Mouse (Mus musculus) cerebellum, postnatal 36 days (tissue): ENCODE results near the gene Ankrd33.
"Not testable (repeated sequence)": the region's sequence is repeated elsewhere in the genome, so short reads cannot be mapped to it uniquely, and the experiment has no call there.

Source experiments
- DNase-seq, 2 experiments: peaks; one replicate each; pipeline ENCODE4 v3.0.0; 2021 to 2022; ENCODE audit warnings: mixed read lengths in 2 of 2

Gene Ankrd33

DNA sequence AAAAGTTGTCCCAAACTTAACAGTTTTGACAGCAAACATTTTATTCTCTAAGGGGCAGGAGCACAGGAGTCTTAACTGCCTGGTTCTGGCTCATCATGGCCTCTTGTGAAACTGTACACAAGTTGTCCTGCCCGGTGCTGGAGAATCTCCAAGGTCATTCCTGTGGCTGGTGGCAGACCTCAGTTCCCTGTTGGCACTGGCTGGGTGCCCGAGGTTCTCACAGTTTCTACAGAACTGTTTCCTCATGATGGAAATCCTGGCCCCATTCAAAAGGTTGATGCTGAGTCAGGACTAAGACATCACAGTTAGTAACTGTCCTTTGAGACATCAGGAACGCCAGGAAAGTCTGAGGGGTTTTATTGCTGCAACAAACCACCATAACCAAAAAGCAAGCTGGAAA, 28.6 kb upstream of the Ankrd33 start:
- no peak for DNase-seq

DNA sequence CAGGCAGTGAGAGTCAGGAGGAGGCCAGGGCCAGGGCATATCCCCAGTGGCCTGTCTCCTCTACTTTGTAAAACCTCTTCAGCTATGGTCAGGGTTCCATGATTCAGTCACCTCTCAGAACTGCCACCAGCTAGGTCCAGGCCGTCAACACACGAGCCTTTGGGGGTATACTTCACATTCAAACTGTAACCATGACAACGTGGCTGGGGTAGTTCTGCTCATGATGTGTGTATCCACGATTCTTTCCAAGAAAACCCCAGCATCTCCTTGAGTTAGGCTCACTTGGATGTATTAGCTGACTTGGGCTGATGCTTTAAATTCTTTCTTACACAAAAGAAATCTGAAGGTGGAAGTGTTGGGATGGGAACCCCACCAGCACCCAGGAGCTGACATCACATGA, 27.3 kb upstream of the Ankrd33 start:
- no peak for DNase-seq

DNA sequence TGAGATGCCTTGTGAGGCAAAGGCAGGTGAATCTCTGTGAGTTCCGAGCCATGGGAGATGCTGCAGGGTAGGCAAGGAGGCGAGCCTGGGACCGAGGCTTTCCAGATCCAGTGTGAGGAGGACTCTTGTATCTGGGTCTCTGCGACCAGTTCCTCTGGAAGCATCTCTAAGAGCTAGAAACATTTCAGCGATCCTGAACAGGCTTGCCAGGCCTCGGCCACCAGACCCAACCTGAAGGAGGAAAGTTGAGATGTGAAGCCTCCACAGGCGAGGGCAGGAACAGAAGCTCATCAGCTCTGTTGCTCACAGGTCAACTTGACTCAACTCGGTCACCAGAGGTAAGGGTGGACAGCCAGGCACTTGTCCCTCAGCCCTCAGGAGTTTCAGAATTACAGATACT, 24.0 kb upstream of the Ankrd33 start:
- DNase-seq: no peak

DNA sequence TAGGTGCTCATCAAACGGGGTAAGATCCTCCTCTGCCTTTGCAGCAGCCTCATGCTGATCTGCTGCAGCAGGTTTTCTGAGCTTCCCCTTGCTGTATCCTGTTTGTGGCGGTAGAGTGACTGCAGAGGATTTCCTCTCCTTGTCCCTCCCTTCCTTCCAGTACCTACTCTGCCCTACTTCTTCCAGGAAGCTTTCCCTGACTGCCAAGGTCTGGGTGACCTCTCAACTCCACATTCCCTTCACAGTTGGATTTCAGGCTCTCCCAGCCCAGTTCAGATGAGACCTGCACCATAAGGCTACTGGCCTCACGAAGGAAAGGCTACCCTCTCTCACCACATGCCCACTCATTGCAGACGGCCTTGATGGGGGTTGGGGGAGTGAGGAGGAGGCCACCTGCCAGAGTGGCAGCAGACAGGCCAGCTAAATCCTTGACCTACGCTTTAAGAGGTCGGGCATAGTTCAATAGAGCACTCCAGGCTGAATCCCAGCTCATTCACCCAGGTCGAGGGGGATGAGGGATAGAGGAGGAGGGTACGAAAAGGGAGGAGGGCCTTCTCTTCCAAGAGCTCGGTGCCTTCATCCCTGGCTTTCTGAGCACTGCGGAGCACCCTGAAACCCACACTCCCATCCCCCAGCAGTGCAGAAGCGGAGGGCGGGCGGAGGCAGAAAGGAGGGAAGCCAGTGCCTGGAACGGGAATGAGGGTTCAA, 23.3 kb upstream of the Ankrd33 start:
- no peak for DNase-seq

DNA sequence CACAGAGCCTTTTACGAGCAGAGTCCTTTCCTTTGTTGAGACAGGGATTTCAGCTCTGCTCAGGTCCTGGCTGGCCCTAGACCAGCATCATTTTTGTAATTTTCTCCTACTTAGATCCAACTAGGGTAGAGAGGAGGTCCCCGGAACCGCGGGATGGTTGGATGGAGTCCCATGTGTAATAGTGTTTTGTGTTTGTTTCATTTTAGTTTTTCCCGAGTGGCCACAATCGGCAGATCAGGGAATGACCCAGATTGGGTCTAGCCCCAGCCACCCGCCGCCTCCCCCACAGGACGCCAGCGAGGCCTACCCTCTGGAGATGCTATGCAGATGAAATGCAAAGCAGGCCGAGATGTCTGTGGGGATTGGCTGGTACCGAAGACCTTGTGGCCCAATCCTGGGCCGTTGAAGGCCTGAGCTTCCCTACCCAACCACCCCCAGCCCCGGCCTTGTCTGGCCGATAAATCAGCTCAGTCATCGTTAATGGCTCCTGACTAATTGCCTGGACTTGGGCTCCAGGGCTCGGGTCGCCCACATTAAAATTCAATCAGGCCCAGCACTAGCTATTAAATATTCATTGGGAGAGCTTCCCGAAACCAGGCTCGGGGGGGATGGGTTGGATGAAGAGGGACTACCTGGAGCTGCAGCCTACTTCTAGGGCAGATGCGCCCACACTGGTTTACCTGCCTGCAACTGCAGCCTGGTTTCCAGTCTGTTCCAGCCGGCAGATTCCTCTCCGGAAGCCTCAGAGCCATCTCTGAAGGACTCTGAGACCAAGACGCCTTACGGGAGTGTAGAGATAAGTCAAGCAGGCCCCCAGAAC, 22.5 kb upstream of the Ankrd33 start:
- peak in 1 of 2 experiments; percentile 24 for DNase-seq

DNA sequence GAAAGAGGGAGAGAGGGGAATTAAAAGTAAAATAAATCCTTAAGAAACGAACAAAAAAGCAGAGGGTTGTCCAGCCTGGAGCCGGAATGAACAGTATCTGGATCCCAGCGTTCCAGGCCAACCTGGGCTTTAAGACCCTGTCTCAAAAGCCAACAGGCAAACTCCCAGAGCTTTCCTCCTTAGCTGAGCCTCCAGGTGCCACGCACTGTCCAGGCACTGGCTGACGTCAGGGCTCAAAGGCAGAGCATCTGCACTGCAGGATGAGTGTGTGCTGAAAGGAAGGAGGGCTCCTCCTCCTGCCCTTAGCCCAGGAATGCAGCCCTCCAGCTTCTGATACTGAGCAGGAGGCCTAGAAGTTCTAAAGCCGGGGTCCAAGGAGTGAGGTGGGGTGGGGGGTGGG, 21.6 kb upstream of the Ankrd33 start:
- DNase-seq: no peak

DNA sequence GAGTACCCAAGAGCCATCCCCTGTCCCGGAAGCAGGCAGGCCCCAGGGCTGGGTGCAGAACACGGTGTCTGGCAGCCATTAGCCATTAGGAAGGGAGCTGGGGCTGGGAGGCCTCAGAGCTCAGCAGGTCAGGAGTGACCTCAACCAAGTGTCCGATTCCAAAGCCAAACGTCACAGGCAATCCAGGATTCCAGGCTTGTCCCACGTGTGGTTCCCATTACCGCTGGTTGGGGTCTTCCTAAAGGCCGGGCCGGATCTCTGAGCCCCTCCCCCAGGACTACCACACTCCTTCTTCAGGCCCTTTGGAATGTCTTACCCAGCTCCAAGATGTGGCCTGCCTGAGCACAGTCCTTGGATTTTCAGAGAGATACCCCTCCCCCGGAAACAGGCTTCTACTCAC, 20.6 kb upstream of the Ankrd33 start:
- DNase-seq: no peak

DNA sequence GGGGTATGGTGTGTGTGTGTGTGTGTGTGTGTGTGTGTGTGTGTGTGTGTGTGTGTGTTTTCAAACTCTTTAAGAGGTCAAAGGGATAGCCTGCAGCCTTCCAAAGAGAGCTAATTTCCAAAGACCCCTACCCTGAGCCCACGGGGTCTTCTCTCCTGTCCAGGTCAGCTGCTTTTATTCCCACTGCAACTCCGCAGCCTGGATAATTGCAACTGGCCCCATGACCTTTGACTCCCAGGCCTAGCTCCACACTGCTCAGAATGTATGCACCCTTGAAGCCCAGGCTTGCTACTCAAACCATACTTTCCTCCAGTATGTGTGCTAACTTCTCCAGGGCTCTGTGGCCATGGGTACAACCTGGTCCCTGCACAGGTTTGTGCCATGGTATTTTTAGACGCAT, 20.2 kb upstream of the Ankrd33 start:
- DNase-seq: no peak

DNA sequence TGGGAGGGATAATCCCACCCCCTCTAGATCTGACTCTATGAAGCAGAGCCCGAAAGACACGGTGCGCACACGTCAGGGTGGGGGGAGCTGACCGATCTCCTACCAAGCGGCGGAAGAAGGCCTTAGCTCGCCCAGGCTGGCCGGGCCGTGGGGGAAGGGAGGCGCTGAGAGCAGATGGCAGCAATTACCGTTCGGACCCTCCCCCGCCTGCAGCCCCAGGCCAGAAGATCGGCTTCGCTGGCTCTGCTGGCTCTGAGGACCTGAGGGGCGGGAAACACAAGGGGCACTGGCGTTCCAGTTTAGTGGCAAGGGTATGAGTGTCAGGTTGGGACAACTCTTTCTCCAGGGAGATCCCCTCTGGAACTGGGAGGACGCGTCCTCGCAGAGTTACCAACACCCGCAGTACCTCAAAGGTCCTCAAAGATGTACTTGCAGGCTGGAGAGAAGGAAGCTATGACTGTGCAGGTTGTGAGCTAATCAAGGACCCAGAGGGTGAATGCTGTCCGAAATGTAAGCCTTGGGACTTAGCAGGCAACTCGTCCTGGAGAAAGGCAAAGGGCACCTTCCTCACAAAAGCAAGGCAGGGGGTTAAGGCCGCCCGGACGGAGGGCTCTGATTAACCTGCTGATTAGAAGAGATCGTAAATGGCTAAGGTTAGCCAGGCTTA, 17.4 kb upstream of the Ankrd33 start:
- peak; percentile 18 to 29 for DNase-seq

DNA sequence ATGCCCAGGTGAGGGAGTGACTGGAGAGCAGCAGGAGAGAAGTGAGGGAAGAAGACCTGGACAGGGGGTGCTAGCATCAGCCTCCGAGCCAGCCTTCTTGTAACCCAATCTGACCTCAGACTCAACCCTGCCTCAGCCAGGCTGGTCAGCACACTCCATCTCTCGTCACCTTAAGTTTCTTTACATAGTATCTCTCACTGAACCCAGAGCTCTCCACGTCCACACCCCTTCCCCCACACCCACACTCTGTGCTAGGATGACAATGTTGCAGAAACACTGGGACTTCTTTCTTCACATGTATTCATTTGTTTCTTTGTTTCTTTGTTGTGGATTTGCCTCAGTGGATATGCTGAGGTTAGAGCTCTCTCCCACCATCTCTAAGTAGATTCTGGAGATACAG, 14.6 kb upstream of the Ankrd33 start:
- no peak for DNase-seq

DNA sequence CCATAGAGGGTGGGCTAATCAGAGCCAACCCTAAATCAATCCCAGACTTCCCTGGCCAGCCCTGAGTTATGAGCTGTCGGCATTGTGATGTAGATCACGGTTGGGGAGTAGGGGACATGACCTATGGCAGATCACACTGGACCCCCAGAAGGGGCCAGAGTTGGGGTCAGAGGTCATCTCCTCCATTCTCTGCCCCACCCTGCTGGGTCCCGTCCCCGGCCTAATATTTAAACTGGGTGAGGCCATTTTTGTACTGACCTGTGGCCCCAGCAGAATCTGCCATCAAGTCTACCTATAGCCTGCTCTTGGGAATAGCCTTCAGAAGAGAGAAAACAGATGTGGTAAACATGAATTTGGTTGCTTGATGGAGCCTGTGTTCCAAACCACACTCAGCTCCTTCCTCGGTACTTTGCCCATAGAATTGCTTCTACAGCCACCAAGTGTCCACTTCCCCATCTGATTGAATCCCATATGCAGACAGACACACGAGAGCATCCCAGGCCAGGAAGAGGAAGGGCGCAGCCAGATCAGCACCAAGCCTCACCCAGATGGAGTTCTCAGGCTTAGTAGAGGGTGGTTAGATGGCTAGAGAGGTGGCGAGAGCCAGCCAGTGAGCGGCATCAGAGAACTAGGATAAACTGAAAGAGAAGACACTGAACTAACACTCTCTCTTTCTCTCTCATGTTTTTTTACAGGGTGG, 11.8 kb upstream of the Ankrd33 start:
- no peak for DNase-seq

DNA sequence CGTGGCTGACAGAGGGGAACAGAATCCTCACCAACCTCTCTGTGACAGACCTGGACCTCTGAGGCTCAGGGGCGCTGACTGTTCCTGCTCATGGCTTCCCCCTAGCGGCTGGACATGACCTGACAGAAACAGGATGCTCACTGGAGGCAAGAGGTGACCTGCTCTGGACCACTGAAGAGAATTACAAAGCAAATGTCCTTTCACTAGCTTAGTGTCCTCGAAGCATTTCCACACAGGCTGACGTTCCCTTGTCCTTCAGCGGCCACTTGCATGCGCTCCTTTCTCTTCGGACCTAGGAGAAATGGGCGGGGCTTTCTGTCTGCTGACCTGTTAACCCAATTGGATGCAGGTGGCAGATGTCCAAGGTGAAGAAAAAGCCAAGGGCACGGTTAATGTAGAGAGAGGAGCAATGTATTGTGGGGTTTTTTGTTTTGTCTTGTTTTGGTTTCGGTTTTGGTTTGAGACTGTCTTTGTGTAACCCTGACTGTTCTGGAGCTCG, 10.0 kb upstream of the Ankrd33 start:
- peak; percentile 77 to 82 for DNase-seq

DNA sequence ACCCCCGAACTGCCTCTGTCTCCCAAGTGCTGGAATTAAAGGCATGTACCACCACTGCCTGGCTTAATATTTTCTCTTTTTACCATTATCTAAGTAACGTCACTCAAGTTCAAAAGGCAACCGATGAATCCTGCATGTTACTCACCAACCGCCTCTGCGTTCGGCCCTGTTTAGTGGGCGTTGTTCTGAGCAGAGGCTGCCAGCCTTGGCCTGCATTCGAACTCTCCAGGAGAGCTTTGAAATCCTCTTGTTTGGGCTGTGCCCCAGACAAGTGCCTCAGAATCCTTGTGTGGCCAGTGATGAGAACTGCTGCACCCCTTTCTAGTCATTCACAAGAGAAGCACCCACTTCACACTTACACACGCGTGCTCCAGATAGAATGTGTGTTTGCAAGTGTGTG, 9.5 kb upstream of the Ankrd33 start:
- DNase-seq: peak in 1 of 2 experiments; percentile 8

DNA sequence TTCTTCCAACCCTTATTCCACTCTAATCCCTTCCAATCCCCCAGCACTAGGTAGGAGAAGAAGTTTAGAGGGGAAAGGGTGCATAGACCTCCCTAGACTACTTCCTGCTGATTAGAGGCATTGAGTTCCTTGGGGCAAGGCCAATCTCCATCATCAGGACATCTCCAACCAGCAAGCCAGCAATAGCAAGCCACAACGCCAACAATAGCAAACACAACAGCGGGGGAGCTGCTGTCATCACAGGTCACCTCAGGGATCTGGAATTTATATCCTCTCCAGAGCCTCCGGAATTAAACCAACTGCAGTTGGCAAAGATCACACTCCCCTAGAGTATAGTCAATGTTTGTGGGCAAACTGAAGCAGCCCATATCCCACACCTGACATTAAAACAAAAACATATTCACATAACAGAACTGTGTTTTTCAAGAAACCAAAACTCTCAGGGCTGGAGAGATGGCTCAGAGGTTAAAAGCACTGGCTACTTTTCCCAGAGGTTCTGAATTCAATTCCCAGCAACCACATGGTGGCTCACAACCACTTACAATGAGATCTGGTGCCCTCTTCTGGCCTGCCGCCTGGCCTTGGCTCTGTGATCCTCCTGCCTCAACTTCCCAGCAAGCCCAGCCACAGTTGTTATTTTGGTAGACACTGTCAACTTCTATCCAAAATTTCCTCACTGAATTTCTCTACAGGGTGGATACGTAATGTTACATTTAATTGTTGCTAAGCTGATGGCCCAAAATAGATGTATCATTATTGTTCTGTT, 7.5 kb upstream of the Ankrd33 start:
- DNase-seq: peak in 1 of 2 experiments; percentile 25

DNA sequence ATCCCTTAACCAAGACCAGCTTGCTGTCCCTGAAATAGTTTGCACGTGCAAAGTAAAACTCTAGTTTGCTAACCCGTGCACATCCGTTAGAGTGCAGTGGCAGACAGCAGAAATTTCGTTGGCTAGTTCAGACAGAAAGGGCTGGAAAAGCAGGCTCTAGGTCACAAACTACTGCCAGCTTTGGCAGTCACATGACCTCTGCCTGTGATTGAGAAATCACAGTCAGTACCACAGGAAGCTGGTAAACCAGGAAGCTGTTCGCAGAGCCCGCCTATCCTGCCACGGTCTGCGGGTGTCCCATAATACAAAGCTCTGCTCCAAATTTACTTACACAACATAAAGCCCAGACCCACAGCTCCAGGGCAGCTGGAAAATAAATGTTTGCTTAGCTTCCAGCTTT, 2.4 kb upstream of the Ankrd33 start:
- no peak for DNase-seq

DNA sequence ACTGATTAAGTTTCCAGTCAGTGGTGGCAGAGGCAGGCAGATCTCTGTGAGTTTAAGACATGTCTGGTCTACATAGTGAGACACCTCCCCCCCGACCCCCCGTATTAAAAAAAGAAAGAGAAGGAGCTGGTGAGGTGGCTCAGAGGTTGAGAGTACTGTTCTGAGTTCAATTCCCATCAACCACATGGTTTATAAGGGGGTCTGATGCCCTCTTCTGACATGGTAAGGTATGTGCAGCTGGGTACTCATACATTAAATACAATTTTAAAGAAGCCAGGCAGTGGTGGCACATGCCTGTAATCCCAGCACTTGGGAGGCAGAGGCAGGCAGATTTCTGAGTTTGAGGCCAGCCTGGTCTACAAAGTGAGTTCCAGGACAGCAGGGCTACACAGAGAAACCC, 1.8 kb upstream of the Ankrd33 start:
- DNase-seq: not testable (repeated sequence)

DNA sequence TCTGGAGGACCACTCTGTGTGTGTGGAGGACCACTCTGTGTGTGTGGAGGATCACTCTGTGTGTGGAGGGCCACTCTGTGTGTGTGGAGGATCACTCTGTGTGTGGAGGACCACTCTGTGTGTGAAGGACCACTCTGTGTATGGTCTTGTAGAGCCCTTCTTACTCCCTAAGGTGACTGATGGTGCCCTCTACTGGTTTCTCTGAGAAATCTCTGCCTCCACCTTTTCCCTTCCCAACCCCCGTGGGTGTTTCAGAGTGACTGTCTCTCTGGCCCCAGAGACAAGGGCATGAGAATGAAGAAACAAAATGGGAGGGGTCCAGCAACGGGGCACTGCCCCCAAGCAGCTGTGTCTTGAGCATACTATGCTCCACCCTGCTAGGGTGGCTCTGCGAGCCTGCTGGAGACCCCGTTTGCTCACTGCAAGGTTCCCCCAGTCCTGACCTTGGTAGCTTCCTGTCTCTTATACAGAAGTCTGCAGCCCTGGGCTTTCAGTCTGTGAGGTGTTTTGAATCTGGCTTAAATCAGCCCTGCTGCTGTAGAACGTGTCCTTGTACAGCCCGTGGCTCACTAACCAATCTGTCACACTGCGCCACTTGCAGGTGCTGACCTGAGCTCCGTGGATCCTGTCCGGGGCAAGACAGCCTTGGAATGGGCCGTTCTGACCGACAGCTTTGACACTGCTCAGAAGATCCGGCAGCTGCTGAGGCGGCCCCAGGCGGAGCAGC, 3.0 kb downstream of the Ankrd33 start:
- DNase-seq: no peak

DNA sequence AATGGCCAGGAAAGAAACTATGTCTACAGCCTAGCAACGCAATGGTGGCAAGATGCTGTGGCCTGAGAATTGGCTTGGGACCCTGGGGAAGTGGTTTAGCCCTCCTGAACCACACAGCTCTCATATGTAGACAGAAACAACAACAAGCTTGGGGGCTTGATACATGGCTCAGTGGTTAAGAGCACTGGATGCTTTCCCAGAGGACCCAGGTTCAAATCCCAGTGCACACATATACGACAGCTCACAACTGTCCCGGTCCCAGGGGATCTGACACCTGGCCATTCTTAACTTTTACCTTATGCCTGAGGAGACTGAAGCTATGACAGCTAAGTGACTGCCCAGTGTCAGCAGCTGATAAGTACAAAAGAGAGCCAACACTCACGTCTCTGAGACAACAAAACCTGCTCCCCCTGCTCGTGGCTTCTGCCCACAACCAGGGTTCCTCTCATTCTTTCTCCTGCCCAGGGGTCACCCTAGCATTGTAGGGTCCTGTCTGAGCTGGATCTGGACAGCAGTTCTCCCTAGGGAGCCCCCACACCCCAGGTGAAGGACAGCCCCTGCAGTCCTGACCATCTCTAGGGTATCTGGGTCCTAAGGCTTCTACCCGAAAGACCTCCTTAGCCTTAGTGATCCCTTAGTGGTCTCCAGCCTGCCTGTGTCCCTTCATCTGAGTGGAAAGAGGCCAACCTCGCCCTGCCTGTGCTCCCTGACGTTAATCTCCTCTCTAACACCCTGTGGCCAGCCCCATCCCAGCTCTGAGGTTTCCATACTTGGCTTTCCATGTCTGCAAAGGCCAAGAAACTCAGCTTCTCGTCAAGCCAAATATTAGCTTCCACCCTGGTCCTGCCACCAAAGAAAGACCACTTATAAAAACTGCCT, 6.1 kb downstream of the Ankrd33 start:
- no peak for DNase-seq

DNA sequence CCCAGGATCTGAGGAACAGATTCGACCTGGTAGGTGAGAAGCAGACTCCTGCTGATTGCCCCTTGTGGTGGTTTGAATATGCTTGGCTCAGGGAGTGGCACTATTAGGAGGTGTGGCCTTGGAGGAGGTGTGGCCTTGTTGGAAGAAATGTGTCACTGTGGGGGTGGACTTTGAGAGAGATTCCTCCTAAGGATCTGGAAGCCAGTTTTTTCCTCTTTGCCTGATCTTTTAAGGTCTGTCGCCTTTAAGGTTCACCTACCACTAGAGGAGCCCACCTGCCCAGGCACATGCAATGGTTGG, 6.7 kb downstream of the Ankrd33 start:
- no peak for DNase-seq

DNA sequence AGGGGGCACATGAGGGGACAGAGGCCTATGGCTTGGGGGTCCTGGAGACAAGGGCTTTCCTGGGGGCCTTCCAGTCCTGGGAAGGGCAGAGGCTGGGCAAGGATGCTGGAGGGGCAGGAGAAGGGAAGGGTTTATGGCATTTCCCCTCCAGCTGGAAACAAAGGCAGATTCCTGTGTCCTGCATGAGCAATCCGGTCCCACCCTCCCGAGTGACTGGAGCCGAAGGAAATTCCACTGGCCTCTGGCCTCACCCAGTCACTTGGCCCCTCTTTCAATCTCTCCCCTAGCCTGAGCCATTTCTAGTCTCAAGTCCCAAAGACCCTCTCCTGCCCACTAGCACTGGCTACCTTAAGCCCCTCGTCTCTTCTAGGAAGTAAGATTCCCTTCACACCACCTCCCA, 7.6 kb downstream of the Ankrd33 start:
- no peak for DNase-seq

DNA sequence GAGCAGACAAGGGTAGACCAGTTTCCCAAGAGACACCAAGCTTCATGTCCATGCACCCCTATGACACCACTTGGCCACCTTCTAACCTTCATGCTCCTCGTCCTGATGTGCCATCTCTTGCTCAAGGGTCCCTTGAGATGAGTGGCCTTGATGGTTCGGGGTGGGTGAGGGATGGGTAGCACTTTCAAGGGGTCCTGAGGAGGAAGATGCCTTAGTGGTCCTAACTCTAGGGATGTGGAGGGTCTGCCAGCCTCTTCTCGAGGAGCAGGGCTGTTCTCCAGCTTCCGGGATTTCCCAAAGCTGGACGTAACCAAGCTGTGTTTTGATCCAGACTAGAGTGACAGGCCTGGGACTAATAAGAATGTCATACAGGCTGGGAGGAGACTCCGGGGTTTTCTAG, 10.0 kb downstream of the Ankrd33 start:
- no peak for DNase-seq
